Mouse (Mus musculus) lung, adult 2 months (tissue): Measurements from ENCODE around the gene Gm20388.

Experiments
- CTCF ChIP-seq: fragments of 200-500 bp; IDR thresholded peaks from 2 replicates; pipeline ENCODE4 v1.5.1; 2011; ENCODE audit warnings: mild to moderate bottlenecking, low read length, control low read depth; ENCODE audit not compliant: insufficient read depth
- POLR2A ChIP-seq: fragments of 200-500 bp; IDR thresholded peaks from 2 replicates; pipeline ENCODE4 v1.6.1; 2011; ENCODE audit warnings: low read depth, mild to moderate bottlenecking, control low read depth, low read length, borderline replicate concordance; ENCODE audit errors: extremely low read depth

DNA sequence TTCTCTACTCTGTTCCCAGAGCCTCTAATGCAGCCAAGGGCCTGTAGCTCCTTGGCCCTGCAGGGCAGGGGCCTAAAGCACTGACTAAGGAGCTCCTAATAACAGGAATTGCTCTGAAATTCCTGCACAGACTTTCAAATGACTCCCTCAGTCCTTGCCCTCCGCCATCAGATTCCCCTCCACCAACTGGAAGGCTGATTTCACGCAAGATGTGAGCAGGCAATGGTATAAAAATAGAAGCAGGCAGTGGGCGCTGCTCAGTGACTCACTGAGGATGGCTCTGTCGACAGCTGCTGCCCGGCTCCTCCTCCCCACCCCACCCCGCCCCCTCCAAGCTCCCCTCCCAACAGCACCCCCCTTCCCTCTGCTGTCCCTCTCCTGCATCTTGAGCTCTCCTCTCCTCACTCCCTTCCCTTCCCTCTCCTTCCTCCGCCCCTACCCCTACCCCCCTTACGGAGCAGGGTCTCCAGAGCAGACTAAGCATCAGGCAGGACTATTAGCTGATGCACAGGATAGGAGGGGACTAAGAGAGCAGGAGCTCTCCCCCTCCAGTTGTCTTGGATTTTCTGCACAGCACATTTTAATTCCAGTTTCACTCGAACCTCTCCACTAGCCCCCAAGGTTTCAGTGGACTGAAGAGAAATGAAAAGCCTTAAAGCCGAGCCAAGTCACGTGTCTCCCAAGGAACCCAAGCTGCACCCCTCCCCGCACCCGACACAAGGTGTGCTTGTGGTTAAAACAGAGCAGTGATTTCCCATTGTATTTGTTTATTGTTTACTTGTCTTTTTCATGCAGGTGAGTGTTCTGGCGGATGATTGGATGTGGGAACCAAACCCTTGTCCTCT is 3974.3 kb downstream of the Gm20388 start:
- no peak for TF ChIP-seq CTCF
- no peak for TF ChIP-seq POLR2A
